In genomic region chr7:104291638-104292400, GRCm38 (mm10) we compare ENCODE assay signal across 36 mouse cellular contexts. TPM values are rescaled to one million over a fixed set of nuclear protein-coding genes. Genes with fewer than 3 reads are reported as not detected.
A peak's percentile ranks its signal among the peaks of the same experiment; 100 is the strongest.
DNase-seq lines count a peak whose midpoint lies in the region; ATAC-seq and TF ChIP-seq lines count a peak whose summit lies in the region.
"Had no signal": no experiment of that assay in that cellular context is flagged by ENCODE, and none has a peak within 500 bp of the region (broad histone marks: within the 10 kb centered on the region; RNA-seq: fewer than 3 reads in every experiment).

No protein-coding gene starts in this region.

- H3K36me3 ChIP-seq in small intestine, adult 2 months (ENCODE audit: control insufficient read depth, insufficient read depth, low read length): no peaks in the 10 kb centered on the region
- H3K36me3 ChIP-seq in hindbrain, embryonic 14.5 days (replicated peaks; ENCODE audit: control insufficient read depth, insufficient read depth): no peaks in the 10 kb centered on the region
- H3K36me3 ChIP-seq: embryonic facial prominence, embryonic 13.5 days; hindbrain, embryonic 12.5 days; limb, embryonic 15.5 days; liver, embryonic 15.5 days; midbrain, embryonic 12.5 days had no signal

- 0 out of 2 replicates have a peak overlapping the region, but pooled peaks have one; percentile 0 for H3K27ac ChIP-seq in brown adipose tissue, adult 24 weeks (replicated peaks; ENCODE audit: low read depth, low read length)
- H3K27ac ChIP-seq in small intestine, adult 2 months (ENCODE audit: insufficient read depth, low read depth, low read length): peak overlapping the region; percentile 75
- H3K27ac ChIP-seq in hindbrain, embryonic 14.5 days: no peak overlapping the region
- H3K27ac ChIP-seq: embryonic facial prominence, embryonic 13.5 days; forebrain, embryonic 13.5 days; hindbrain, embryonic 12.5 days; kidney, postnatal 0 days; left cerebral cortex, adult 2 months; limb, embryonic 15.5 days; liver, embryonic 15.5 days; midbrain, embryonic 12.5 days had no signal

- no peak for TF ChIP-seq CTCF in small intestine, adult 2 months (IDR thresholded peaks at IDR 0.05; ENCODE audit: extremely low read depth, insufficient read length, insufficient replicate concordance, low read depth, low read length)

- H3K4me1 ChIP-seq in brown adipose tissue, adult 24 weeks (ENCODE audit: control insufficient read depth, insufficient read depth, insufficient read length, low read length): no peaks in the 10 kb centered on the region
- peaks cover 2% of the 10 kb centered on the region; the same call in 1 of the 2 replicates for H3K4me1 ChIP-seq in small intestine, adult 2 months (ENCODE audit: control insufficient read depth, insufficient read depth, insufficient read length, low read length)
- H3K4me1 ChIP-seq in hindbrain, embryonic 14.5 days (replicated peaks; ENCODE audit: control insufficient read depth, insufficient read depth, low read length): no peaks in the 10 kb centered on the region
- H3K4me1 ChIP-seq: embryonic facial prominence, embryonic 13.5 days; forebrain, embryonic 13.5 days; hindbrain, embryonic 12.5 days; limb, embryonic 15.5 days; liver, embryonic 15.5 days; midbrain, embryonic 12.5 days had no signal

- no peak overlapping the region for H3K4me3 ChIP-seq in brown adipose tissue, adult 24 weeks (ENCODE audit: insufficient read depth, low read depth, low read length)
- no peak overlapping the region for H3K4me3 ChIP-seq in small intestine, adult 2 months (ENCODE audit: low read depth, low read length)
- no peak overlapping the region for H3K4me3 ChIP-seq in hindbrain, embryonic 14.5 days (replicated peaks; ENCODE audit: low read length)
- H3K4me3 ChIP-seq: embryonic facial prominence, embryonic 13.5 days; erythroblast, embryonic 14.5 days; forebrain, embryonic 13.5 days; hindbrain, embryonic 12.5 days; left cerebral cortex, adult 2 months; limb, embryonic 15.5 days; liver, embryonic 15.5 days; midbrain, embryonic 12.5 days had no signal

- no peaks in the 10 kb centered on the region for H3K9me3 ChIP-seq in hindbrain, embryonic 14.5 days (ENCODE audit: control insufficient read depth, low read length)
- H3K9me3 ChIP-seq: embryonic facial prominence, embryonic 13.5 days; forebrain, embryonic 13.5 days; hindbrain, embryonic 12.5 days; limb, embryonic 15.5 days; liver, embryonic 15.5 days; midbrain, embryonic 12.5 days had no signal

- TF ChIP-seq POLR2A in small intestine, adult 2 months (IDR thresholded peaks at IDR 0.05; ENCODE audit: low read depth, low read length): no peak

- WGBS in small intestine, adult 2 months: 75% methylated on average over 5 of the region's 5 CpGs
- WGBS in hindbrain, embryonic 14.5 days: 90% methylated on average over 5 of the region's 5 CpGs

- no peak overlapping the region for H3K9ac ChIP-seq in hindbrain, embryonic 14.5 days
- H3K9ac ChIP-seq: embryonic facial prominence, embryonic 13.5 days; forebrain, embryonic 13.5 days; hindbrain, embryonic 12.5 days; limb, embryonic 15.5 days; liver, embryonic 15.5 days; midbrain, embryonic 12.5 days had no signal

- ATAC-seq in CD4-positive, CD25-positive, alpha-beta regulatory T cell, adult 4 months: peak; percentile 59
- no peak for ATAC-seq in hindbrain, embryonic 14.5 days (ENCODE audit: low FRiP score)
- ATAC-seq: forebrain, embryonic 13.5 days had no signal

- H3K27me3 ChIP-seq in small intestine, adult 2 months (ENCODE audit: control insufficient read depth, insufficient read depth, low read length): no peaks in the 10 kb centered on the region
- H3K27me3 ChIP-seq in hindbrain, embryonic 14.5 days (ENCODE audit: control insufficient read depth, insufficient read depth, low read length): no peaks in the 10 kb centered on the region
- H3K27me3 ChIP-seq: embryonic facial prominence, embryonic 13.5 days; forebrain, embryonic 13.5 days; hindbrain, embryonic 12.5 days; limb, embryonic 15.5 days; liver, embryonic 15.5 days; midbrain, embryonic 12.5 days had no signal

- peak; percentile 57 to 59 for DNase-seq in spleen, postnatal 36 days (ENCODE audit: low spot score in 2 of 2)
- DNase-seq in spleen, adult 18-20 months: no peak
- no peak for DNase-seq in gastrocnemius, postnatal 4 days (ENCODE audit: low spot score in 2 of 2)
- DNase-seq in hindbrain, embryonic 14.5 days (ENCODE audit: low spot score): no peak
- DNase-seq: adrenal gland, adult 8-10 months; cerebellum, adult 2 months; cerebellum, postnatal 36 days; embryo, embryonic 11 days; heart, postnatal 14 days; kidney, adult 2 months; left cerebral cortex, postnatal 4 days; retina, postnatal 1 day; right cerebral cortex, postnatal 25 days; thymus, postnatal 36 days had no signal

- no peak overlapping the region for H3K4me2 ChIP-seq in hindbrain, embryonic 14.5 days (replicated peaks)
- H3K4me2 ChIP-seq: embryonic facial prominence, embryonic 13.5 days; forebrain, embryonic 13.5 days; heart, embryonic 11.5 days; hindbrain, embryonic 12.5 days; limb, embryonic 15.5 days; liver, embryonic 15.5 days; midbrain, embryonic 12.5 days had no signal

RNA-seq across cellular contexts. Expression of gene Trim5, which starts 3.9 kb away (rescaled TPM):
- 10 to 100 TPM; 36.0 to 41.6 TPM for polyA plus RNA-seq in CD4-positive, CD25-positive, alpha-beta regulatory T cell, adult 4 months (2017; shearing (Covaris generic))
- polyA plus RNA-seq in brown adipose tissue, adult 24 weeks (2012; ENCODE audit: insufficient read depth, insufficient read length, missing spikeins): 0.58 and 0.67 TPM in 2 replicates
- 0.67 and 0.70 TPM in 2 replicates for polyA plus RNA-seq in small intestine, adult 2 months (2012; rRNA removed)
- 1 to 10 TPM in 1 of 2 experiments, under 1 TPM in 1; 0.98 to 1.5 TPM for total RNA-seq in gastrocnemius, postnatal 4 days (2021)
- 0.12 and 0.44 TPM in 2 replicates for polyA plus RNA-seq in hindbrain, embryonic 14.5 days (2014; fragmentation: Nextera tagmentation; extraction: Ambion mirVana)
- total RNA-seq: ES-E14 had no signal
- polyA plus RNA-seq: C2C12 had no signal

RNA-seq across cellular contexts. Expression of gene Trim12a, which starts 23.4 kb away (rescaled TPM):
- 100 to 1,000 TPM; 162 to 190 TPM for polyA plus RNA-seq in CD4-positive, CD25-positive, alpha-beta regulatory T cell, adult 4 months (2017; shearing (Covaris generic))
- 10.5 and 11.9 TPM in 2 replicates for polyA plus RNA-seq in brown adipose tissue, adult 24 weeks (2012; ENCODE audit: insufficient read depth, insufficient read length, missing spikeins)
- 2.8 and 5.9 TPM in 2 replicates for polyA plus RNA-seq in small intestine, adult 2 months (2012; rRNA removed)
- total RNA-seq in gastrocnemius, postnatal 4 days (2021): 1 to 10 TPM; 4.5 to 5.4 TPM
- polyA plus RNA-seq in hindbrain, embryonic 14.5 days (2014; fragmentation: Nextera tagmentation; extraction: Ambion mirVana): 1.6 and 2.2 TPM in 2 replicates
- total RNA-seq: ES-E14 had no signal
- polyA plus RNA-seq: C2C12; erythroblast, embryonic 14.5 days had no signal

RNA-seq across cellular contexts. Expression of gene Trim34b, which starts 37.5 kb away (rescaled TPM):
- polyA plus RNA-seq in CD4-positive, CD25-positive, alpha-beta regulatory T cell, adult 4 months (2017; shearing (Covaris generic)): 1 to 10 TPM; 1.1 to 2.3 TPM
- polyA plus RNA-seq in brown adipose tissue, adult 24 weeks (2012; ENCODE audit: insufficient read depth, insufficient read length, missing spikeins): not detected in 2 replicates
- 0.10 TPM in 1 of 2 replicates, not detected in the other for polyA plus RNA-seq in small intestine, adult 2 months (2012; rRNA removed)
- total RNA-seq in gastrocnemius, postnatal 4 days (2021): under 1 TPM in 1 of 2 experiments, not detected in 1; 0.29 TPM
- polyA plus RNA-seq in hindbrain, embryonic 14.5 days (2014; fragmentation: Nextera tagmentation; extraction: Ambion mirVana): not detected in 2 replicates
- total RNA-seq: gastrocnemius, adult 8-10 months; granulocyte monocyte progenitor cell, adult 5-6 weeks; layer of hippocampus, postnatal 10 days; left cerebral cortex, adult 2 months; left cerebral cortex, postnatal 4 days; megakaryocyte, adult 5-6 weeks had no signal
- polyA plus RNA-seq: C2C12; cerebellum, adult 2 months; embryonic facial prominence, embryonic 13.5 days; erythroblast, embryonic 14.5 days; forebrain, embryonic 13.5 days; hindbrain, embryonic 12.5 days; intestine, embryonic 14.5 days; limb, embryonic 15.5 days; liver, embryonic 15.5 days; lung, embryonic 16.5 days; midbrain, embryonic 12.5 days; neural tube, embryonic 11.5 days had no signal

RNA-seq across cellular contexts. Expression of gene Trim34a, which starts 47.6 kb away (rescaled TPM):
- 10 to 100 TPM; 71.3 to 83.9 TPM for polyA plus RNA-seq in CD4-positive, CD25-positive, alpha-beta regulatory T cell, adult 4 months (2017; shearing (Covaris generic))
- 2.2 and 2.5 TPM in 2 replicates for polyA plus RNA-seq in brown adipose tissue, adult 24 weeks (2012; ENCODE audit: insufficient read depth, insufficient read length, missing spikeins)
- 2.1 and 5.8 TPM in 2 replicates for polyA plus RNA-seq in small intestine, adult 2 months (2012; rRNA removed)
- total RNA-seq in gastrocnemius, postnatal 4 days (2021): 1 to 10 TPM; 1.8 to 2.0 TPM
- polyA plus RNA-seq in hindbrain, embryonic 14.5 days (2014; fragmentation: Nextera tagmentation; extraction: Ambion mirVana): 1.0 and 1.3 TPM in 2 replicates
- polyA plus RNA-seq: C2C12; erythroblast, embryonic 14.5 days had no signal

Comparison
In these comparisons a context has a peak if more than half of its experiments do, and no peak if none do; other contexts are left out.
1. DNase-seq: peak in spleen, postnatal 36 days (2 of 2); none in spleen, adult 18-20 months (0 of 2), gastrocnemius, postnatal 4 days (0 of 2) and hindbrain, embryonic 14.5 days (single experiment).
2. RNA of gene Trim5, which starts 3.9 kb away (polyA plus RNA-seq): 36.0 to 41.6 TPM in CD4-positive, CD25-positive, alpha-beta regulatory T cell, adult 4 months; 0.67 to 0.70 TPM in small intestine, adult 2 months, 0.58 to 0.67 TPM in brown adipose tissue, adult 24 weeks and 0.12 to 0.44 TPM in hindbrain, embryonic 14.5 days; every median in the first group is over 10 times any median in the second.
3. RNA of gene Trim12a, which starts 23.4 kb away (polyA plus RNA-seq): 162 to 190 TPM in CD4-positive, CD25-positive, alpha-beta regulatory T cell, adult 4 months; 10.5 to 11.9 TPM in brown adipose tissue, adult 24 weeks, 2.8 to 5.9 TPM in small intestine, adult 2 months and 1.6 to 2.2 TPM in hindbrain, embryonic 14.5 days; every median in the first group is over 10 times any median in the second.